Mouse (Mus musculus) layer of hippocampus, adult 2 months (tissue): ENCODE results near the gene Ndst4. TPM values are rescaled to one million over a fixed set of nuclear protein-coding genes. Genes with fewer than 3 reads are reported as not detected.

ENCODE experiments used
- DNase-seq, 2 experiments: peaks; one replicate each; pipeline ENCODE4 v3.0.0; 2022; ENCODE audit warnings: low spot score in 2 of 2
- H3K27ac ChIP-seq: fragments of 200-600 bp; 2 replicates; pipeline ENCODE4 v1.8.1; 2022
- H3K4me3 ChIP-seq: fragments of 200-600 bp; 2 replicates; pipeline ENCODE4 v1.8.1; 2022; ENCODE audit warnings: mild to moderate bottlenecking
- CTCF ChIP-seq: fragments of 200-600 bp; conservative IDR thresholded peaks from 2 replicates; pipeline ENCODE4 v1.8.1; 2022; ENCODE audit warnings: antibody characterized with exemption, mild to moderate bottlenecking, moderate library complexity
- long read RNA-seq, 2 experiments: library from polyadenylated mRNA; stranded (forward); transcript quantifications; one replicate each; pipeline ENCODE4 v2.0.0; 2021; ENCODE audit warnings: borderline mapping rate in 2 of 2
- total RNA-seq, 2 experiments: library from RNA; stranded (reverse); gene quantifications; 2 replicates each; pipeline ENCODE4 v1.2.3; 2021

Ndst4 gene
- total RNA-seq = 10 to 100 TPM; 19.2 to 22.0 TPM
- long read RNA-seq, experiment 1, full-length matches to known transcripts = 1 of 4 reads
- long read RNA-seq, experiment 1, partial matches to known transcripts = 1 of 4 reads
- long read RNA-seq, experiment 1, other reads (novel, unspliced or antisense) = 2 of 4 reads
- long read RNA-seq, experiment 2, full-length matches to known transcripts = 1 of 3 reads
- long read RNA-seq, experiment 2, partial matches to known transcripts = 1 of 3 reads
- long read RNA-seq, experiment 2, other reads (novel, unspliced or antisense) = 1 of 3 reads

DNA sequence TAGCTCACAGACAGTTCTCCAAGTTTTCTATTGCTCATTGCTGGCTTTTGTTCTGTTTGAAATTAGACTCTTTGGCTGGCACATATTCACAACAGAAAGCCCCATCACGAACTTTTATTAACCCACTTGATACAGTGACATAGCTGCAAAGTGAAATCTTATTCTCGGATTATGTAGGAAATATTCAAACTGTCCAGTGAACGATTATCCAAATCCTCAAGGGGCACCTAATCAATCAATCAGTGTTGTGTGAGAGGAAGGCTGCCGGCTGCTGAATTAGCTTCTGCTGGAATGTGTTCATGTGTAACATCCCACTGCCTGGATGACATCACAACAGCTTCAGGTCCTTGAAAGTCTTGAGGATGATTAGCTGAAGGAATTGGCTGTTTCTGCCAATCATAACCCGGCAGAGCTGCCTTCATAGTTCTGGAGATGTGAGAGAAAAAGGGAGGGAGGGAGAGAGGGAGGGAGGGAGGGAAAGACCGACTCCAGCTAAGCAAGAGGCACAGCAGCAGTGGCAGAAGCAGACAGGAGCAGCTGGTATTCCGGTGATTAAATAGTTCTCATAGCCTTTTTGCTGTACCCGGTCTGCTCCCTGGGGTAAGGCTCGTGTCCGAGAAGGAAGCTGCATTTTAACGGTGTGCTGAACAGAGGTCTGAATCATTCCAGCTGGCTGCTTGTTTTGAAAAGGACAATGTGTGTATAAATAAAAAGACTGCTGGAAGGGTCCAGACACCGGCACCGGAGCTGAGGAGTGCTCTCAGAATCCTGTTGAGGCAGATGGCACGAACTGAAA is at the start of gene Ndst4:
Ndst4 (plus strand) TSS at position 476 of the 796 bp plus-strand sequence.
- Histone ChIP-seq H3K4me3 (peak within 1 kb of the TSS; percentile 54), H3K27ac (peak within 1 kb of the TSS; percentile 89)
- no peak for TF ChIP-seq CTCF

DNA sequence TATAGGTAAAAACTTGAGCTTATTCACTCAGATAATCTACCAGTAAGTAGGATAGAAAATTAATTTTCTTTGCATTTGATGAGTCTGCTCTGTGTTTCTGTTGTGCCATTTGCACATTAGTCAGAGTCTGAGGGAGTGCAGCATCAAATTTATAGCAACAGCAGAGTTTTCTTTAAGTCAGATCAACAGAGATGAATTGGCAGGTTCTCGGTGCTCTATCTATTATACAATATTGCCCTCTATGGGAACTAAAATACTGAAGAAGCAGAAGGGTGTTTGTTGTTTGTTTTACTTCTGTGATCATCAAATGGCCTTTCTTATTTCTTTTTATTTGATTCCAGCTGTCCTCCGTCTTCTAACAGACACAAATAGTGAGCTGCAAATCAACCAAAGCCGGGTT is 6.4 kb upstream of the Ndst4 start:
- Histone ChIP-seq H3K27ac (no peak overlapping the region), H3K4me3 (no peak overlapping the region)
- peak; percentile 70 for TF ChIP-seq CTCF
- no peak for DNase-seq

More for the DNA sequence above, at the start of gene Ndst4:
- peak in 1 of 2 experiments; percentile 23 for DNase-seq

DNA sequence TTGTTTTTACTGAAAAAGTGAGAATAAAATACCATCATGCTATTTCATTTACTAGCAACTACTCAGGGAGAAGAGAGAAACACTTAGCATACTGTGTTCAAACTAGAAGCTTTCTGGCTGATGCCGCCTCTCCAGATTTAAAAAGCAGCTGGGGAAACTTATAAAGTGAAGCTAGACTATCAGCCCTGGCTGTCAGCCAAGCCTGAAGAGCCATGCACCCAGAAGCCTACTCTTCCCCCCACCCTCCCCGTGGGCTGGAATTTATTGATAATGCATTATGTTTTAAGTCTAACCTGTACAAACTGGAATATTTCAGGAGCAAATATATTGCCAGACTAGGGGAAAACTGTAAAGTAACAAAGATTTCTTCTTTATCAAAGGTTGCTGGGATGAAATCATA is 2.6 kb downstream of the Ndst4 start:
- peak in 1 of 2 experiments; percentile 37 for DNase-seq
- no peak for TF ChIP-seq CTCF
- Histone ChIP-seq H3K27ac (no peak overlapping the region), H3K4me3 (peak overlapping the region; percentile 54)

DNA sequence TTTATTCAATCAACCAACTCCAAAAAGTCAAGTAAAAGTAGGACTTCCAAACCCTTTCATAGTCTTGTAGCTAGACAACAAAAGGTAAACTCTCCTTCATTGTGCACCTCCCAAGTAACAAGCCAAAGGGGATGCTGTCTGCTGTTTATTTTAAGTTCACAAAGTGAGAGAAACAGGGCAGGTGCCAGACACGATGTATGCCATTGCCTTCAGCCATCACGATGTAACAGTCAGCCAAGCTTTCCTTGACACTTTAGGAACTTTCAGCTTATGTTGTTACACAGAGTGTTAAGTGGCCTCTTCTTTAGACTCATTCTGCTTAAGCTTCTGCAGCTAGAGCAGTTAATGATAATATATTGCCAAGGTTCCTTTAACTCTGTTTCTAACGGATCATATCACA is 3.1 kb downstream of the Ndst4 start:
- no peak for DNase-seq
- TF ChIP-seq CTCF = no peak
- Histone ChIP-seq H3K27ac (no peak overlapping the region), H3K4me3 (peak overlapping the region; percentile 54; the same call in 1 of the 2 replicates)

DNA sequence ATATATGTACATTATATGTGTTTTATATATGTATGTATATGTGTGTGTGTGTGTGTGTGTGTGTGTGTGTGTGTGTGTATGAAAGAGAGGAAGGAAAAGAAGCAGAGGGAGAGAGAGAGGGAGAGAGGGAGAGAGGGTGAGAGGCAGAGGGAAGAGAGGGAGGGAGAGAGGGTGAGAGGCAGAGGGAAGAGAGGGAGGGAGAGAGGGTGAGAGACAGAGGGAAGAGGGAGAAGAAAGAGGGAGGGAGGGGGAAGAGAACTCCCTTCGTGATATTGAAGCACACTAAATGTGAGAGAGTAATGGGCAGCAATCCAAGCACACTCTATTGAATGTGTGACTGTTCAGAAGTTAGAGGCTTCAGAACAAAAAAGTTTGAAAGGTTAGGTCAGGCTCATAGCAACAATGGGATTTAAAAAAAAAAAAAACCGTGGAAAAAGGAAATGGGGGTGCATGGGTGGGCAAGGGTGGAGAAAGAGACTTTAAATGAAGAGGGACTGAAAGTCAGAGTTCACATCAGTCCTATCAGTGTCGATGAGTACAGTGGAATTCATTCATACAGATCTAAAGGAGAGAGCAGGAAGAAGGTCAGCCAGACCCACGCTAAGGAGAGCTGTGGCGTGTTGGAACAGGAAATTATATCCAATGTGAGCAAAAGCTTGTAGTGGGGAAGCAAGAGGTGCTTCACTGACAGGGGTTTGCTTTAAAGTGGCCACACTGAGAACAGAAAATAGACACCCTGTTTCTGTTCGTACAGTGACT is 63.2 kb downstream of the Ndst4 start:
- H3K27ac ChIP-seq = no peak overlapping the region
- H3K4me3 ChIP-seq = no peak overlapping the region
- no peak for DNase-seq
- TF ChIP-seq CTCF = no peak

DNA sequence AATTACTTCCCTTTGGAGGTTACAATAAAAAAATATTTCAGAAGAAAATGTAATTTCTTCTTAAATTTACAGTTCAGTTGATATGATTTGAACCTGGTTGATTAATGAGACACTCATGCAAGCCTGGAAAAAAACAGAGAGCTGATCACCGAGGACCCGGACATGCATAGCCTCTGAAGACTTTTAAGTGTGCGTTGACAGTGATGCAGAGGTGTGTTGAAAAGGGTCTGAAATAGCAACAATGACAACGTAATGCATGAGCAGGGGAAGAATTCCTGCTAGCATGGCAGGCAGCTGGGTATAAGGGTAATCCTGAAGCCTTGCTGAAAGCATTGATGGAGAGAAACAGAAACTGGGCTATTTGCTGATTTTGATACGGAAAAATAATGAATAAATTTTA is 106.2 kb downstream of the Ndst4 start:
- no peak for TF ChIP-seq CTCF
- no peak for DNase-seq
- no peak overlapping the region for H3K4me3 ChIP-seq
- H3K27ac ChIP-seq = no peak overlapping the region

DNA sequence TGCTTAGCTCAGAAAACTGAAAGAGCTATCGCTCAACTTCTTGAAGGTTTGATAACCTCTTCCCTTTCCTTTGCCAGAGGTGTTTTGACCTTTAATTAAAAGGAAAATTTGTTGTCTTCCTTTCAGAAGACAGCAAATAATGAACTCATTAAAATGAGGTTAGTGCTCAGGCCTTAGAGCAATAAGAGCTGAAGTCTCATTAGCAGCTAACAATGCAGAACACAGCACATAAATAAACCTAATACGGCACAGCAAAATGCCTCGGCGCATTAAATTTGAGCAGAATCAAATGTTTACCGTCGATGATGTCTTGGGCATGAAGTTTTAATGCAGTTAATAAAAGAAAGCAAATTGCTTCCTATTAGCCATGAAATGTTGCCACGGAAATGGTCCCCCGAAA is 129.5 kb downstream of the Ndst4 start:
- no peak for DNase-seq
- no peak overlapping the region for H3K4me3 ChIP-seq
- no peak for TF ChIP-seq CTCF
- no peak overlapping the region for H3K27ac ChIP-seq

DNA sequence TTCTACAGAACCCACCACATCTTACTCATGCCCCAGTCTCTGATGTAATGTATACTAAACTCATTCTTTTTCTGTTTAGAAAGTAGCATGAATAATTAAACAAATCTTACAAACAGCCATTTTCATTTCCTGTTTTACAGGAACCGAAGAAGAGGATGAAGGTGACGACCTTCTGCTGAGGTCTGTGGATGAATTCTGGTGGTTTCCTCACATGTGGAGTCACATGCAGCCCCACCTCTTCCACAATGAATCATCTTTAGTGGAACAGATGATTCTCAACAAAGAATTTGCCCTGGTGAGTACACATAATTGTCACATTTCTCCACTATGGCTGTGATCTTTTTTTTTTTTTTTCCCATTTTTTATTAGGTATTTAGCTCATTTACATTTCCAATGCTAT is 166.7 kb downstream of the Ndst4 start:
- no peak for DNase-seq
- no peak overlapping the region for H3K4me3 ChIP-seq
- H3K27ac ChIP-seq = no peak overlapping the region
- no peak for TF ChIP-seq CTCF

DNA sequence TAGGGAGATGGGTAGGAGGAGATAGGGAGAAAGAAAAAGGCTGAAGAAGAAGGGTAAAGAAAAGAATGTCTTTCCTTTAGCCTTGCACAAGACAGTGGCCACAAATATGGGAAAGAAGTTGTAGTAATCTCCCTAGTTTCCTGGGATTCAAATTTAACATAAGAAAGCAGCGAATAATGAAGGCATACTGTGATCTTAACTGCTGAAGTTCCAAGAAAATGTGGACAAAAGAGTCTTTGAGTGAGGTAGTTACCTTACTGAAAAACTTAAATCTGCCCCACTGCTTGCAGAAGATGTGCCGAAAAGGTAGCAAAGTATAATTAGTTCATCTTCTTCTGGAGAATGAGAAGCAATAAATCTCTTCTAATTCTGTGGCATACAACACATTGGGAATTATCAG is 228.4 kb downstream of the Ndst4 start:
- no peak for DNase-seq

DNA sequence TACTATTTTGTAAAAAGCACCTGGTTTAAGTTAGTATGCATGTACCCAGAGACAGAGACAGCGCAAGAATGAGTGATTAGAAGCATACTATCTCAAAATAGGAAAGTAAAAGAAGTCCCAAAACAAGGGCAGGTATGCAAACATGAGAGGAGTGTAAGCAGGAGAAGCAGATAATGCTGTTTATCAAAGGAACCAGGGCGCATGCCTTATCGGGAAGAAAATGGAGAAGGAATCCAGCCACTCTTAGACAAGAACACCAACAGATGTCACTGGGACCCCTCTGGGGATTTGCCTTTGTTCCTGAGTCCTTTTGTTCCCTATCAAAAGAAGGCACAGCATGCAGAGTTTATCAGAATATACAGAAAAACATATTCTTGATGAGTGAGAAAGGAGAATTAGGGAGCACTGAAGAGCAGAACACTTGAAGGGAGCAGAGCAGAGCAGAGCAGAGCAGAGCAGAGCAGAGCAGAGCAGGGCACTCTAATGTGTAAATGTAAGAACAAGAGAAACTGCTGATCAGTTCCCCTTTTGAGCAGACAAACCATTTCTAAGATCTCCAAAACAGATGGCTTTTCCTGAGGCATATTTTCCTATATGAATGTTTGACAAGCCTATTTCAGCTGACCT is 251.2 kb downstream of the Ndst4 start:
- Histone ChIP-seq H3K27ac (no peak overlapping the region), H3K4me3 (no peak overlapping the region)
- no peak for TF ChIP-seq CTCF
- DNase-seq = no peak

More for the DNA sequence above, 228.4 kb downstream of the Ndst4 start:
- Histone ChIP-seq H3K4me3 (no peak overlapping the region), H3K27ac (no peak overlapping the region)
- TF ChIP-seq CTCF = no peak

DNA sequence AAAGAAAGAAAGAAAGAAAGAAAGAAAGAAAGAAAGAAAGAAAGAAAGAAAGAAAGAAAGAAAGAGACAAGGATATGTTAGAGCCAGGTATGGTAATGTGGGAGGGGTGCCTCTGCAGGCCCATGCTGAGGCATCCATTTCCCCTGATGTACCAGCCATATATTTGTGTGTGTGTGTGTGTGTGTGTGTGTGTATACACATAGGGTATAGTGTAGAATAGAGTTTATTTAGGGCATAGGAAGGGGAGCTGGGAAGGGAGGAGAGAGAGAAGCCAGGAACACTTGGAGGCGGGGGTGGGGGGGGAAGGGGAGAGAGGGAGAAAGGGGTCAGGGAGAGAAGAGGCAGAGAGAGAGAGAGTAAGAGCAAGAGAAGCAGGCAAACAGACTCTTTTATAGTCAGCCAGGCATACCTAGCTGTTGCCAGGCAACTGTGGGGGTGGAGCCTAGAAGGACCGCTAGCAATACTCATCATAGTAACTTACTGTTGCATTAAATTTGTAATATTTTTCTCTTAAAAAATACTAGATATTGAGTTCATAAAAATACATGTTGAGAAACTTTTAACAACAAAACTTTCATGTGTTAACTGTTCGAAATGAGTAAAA is 256.3 kb downstream of the Ndst4 start:
- TF ChIP-seq CTCF = no peak
- no peak overlapping the region for H3K4me3 ChIP-seq
- DNase-seq = no peak
- no peak overlapping the region for H3K27ac ChIP-seq

DNA sequence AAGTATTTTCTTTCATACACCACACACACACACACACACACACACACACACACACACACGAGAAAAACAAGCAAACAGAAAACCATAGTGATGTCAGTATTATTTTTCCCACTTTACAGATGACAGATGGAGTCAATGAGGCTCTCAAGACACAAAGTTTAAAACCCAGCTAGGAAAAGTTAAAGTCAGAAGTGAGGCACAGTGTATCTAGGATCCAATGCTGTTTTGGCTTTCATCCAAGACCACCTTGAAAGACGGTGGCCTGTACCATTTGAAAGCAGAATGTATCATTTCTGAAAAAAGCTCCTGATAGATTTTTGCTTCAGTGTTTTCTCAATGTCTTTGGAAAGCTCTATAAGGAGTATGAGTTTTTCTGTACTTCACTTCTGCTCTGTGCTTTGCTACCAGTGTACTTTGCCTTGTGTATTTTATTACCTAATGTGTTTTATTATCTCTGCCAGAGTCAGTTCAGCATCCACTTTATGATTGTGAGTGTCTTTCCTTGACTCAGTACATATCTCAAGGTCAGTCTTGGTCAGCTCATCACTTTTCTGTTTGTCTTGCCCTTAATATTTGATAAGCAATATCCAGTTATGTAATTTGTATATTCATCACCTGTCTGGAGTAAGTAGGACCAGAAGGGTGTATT is 257.1 kb downstream of the Ndst4 start:
- no peak for DNase-seq
- no peak overlapping the region for H3K4me3 ChIP-seq

More for the DNA sequence above, 257.1 kb downstream of the Ndst4 start:
- TF ChIP-seq CTCF = no peak
- H3K27ac ChIP-seq = no peak overlapping the region
